Mouse (Mus musculus) cerebellum, postnatal 14 days (tissue): ENCODE measurements at regions not wholly inside any gene's neighbourhood (a gene's known extent, or its start where the extent isn't known, plus 50 kb on each side); places are given as distances from the start of the nearest gene placed in this dataset.

ENCODE experiments used
- DNase-seq, 2 experiments: peaks; one replicate each; pipeline ENCODE4 v3.0.0; 2021; ENCODE audit warnings: mixed read lengths in 2 of 2

- no peak for DNase-seq
These were observed 52.7 kb upstream of the Trpc4 start for GRCm38 (mm10) chr3:54103098-54103497.

GRCm38 (mm10) chr3:54083634-54084033 is 72.2 kb upstream of the Trpc4 start:
- DNase-seq = no peak

GRCm38 (mm10) chr3:54076461-54076860 is 79.4 kb upstream of the Trpc4 start:
- no peak for DNase-seq

- no peak for DNase-seq
These were observed 95.2 kb upstream of the Trpc4 start for GRCm38 (mm10) chr3:54060653-54061052.

- peak; percentile 39 to 40 for DNase-seq
These were observed 101.5 kb upstream of the Trpc4 start for GRCm38 (mm10) chr3:54054376-54054775.

GRCm38 (mm10) chr3:54049370-54049769 is 106.5 kb upstream of the Trpc4 start:
- no peak for DNase-seq

DNA sequence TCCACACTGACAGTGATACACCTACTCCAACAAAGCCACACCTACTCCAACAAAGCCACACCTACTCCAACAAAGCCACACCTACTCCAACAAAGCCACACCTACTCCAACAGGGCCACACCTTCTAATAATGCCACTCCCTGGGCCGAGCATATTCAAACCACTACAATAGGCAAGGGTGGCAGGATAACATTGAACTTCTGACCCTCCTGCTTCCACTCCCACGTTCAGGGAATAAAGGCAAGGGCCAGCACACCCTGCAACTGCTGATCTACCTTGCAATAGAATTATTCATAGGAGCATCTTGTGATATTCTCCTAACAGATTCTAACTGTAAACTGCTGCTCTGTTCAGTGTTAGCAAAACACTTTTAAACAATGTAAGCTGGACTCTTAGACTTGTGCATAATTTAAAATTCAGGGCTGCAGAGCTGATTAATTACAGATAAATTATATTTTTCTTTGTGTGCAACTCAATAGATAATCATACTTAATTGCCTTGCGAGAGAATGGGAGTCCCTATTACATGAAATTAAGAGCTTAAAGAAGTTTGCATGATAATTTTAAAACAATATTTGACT is 107.7 kb upstream of the Trpc4 start:
- DNase-seq = no peak

DNA sequence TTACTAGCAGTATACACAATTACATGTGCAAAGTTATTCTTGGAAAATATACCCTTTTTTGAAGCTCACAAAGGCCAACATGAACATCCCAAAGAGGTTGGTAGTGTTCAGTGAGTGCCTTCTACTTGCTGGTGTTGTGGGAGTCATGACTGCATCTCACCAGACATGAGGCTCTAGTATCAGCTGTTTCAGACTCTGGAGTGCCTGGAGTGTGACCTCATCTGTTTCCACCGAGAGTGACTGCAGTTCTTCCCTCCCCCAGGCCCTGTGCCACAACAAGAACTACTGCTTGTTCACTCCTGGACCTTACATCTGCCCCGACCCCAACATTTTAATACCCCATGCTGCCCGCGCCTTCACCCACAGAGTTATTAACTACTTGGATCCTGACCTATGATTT is 128.5 kb upstream of the Trpc4 start:
- DNase-seq = no peak

DNA sequence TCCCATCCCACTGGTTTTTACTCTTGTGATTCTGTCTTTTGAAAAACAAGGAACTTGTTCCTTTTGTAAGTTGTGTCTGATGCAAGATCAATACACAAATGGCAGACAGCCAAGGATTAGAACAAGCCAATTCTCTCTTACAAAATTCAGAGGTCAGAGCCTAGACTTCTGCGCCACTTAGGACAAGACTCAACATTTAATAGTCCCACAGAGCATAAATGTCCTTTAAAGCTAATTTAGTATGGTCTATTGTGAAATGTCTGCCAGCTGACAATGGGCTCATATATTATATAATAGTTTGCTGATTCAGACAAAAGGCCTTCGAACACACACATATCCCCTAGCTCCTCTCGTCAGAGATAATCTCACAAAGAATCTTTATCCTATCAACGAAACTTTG is 135.6 kb upstream of the Trpc4 start:
- no peak for DNase-seq

- no peak for DNase-seq
These were observed 137.7 kb upstream of the Trpc4 start for GRCm38 (mm10) chr3:54017943-54018649.

GRCm38 (mm10) chr3:54016877-54017276 is 139.0 kb upstream of the Trpc4 start:
- no peak for DNase-seq

DNA sequence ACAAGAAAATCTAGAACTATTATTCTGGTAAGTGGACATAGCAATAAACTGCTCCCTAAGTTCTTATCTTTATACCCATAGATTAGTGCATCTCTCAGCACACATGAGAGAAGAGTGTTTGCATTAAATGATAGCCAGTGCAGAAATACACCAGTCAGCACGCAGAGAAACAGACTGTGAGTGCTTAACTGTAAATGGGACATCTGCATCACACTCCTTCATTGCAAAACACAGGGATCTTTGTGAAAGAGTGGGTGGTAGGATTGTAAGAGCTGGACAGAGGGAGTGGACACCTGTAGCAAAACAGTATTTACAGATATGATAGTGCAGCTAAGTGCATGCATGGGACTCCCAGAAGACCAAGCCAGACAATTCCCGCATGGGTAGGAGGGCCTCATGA is 144.8 kb upstream of the Trpc4 start:
- DNase-seq = no peak

DNA sequence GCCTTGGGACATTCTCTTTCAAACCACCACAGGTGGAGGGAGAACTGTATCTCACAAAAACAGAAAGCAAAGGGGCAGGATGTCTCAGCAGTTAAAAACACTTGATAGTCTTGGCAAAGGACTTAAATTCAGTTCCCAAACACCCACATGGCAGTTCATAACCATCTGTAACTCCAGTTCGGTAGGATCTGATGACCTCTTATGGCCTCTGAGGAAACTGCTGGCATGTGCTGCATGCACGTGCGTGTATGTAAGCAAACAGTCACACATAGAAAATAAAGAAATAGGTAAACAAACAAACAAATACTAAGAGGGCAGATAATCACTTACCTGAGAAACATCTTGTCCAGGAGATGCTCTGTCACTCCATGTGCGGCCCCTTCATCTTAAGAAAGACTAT is 129.4 kb upstream of the Ufm1 start:
- DNase-seq = no peak

DNA sequence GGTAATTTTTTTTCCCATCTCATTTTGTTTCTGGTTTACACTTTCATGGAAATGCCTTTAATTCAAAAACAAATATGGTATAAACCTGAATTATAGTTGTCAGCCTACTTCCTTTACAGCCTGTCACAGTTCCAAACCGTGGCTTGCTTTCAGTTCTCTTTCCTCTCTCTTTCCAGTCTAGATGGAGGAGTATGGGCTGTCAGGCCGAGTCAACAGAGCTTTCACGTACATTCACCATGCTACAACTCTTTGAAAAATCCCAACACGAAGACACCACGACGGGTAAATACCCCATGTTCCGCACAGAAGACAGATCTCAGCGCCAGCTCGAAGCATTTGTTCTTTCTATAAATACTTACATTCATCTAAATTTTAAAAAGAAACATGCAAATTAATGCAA is 125.2 kb upstream of the Ufm1 start:
- DNase-seq = peak; percentile 28 to 30

- DNase-seq = peak; percentile 85 to 87
These were observed 124.6 kb upstream of the Ufm1 start for GRCm38 (mm10) chr3:53988256-53988655.

- DNase-seq = no peak
These were observed 123.7 kb upstream of the Ufm1 start for GRCm38 (mm10) chr3:53987316-53987715.

DNA sequence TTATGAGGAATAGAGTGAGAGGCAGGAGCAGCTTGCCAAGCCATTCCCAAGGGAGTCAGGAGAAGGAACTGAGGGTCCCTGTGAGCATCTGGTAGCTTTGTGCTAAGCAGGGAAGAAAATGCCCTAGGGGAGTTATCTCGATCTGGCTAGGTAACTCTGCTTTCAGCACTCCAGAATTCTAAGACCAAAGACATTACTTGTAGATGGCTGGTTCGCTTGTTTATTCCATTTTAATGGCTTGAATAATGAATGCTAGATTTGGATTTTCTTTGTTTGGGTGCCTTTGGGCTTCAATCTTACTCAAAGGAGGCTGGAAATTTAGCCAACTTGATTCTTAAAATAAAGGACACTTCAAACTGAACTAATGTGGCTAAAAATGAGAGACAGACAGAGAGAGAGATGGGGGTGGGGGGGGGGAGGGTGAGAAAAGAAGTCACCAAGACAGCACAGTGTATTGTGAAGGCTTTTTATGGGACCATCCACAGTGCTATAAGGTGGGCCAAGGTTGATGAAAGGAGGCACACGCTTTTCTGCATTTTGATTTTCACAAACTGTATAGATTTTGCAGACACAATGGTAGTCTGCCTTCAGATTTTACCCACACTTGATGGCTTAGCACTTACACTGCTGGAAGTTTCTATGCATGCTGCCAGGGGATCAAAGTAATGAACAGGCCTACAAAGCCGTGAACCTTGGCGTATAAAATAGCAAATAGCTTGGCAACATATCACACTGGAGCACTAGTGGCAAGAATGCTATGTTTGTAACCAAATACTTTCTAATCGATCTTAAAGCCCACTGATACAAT is 121.3 kb upstream of the Ufm1 start:
- no peak for DNase-seq

DNA sequence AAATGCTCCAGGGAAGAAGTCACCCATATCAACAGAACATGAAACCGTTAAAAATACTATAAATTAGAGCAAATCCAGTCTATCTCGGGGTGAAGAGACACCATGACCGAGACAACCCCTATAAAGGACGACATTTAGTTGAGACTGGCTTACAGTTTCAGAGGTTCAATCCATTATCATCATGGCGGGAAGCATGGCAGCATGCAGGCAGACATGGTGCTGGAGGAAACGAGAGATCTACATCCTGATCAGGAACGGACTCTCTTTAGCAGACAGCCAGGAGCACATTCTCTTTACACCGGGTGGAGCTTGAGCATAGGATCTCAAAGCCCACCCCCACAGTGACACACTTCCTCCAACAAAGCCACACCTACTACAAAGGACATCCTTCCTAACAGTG is 118.7 kb upstream of the Ufm1 start:
- DNase-seq = no peak

DNA sequence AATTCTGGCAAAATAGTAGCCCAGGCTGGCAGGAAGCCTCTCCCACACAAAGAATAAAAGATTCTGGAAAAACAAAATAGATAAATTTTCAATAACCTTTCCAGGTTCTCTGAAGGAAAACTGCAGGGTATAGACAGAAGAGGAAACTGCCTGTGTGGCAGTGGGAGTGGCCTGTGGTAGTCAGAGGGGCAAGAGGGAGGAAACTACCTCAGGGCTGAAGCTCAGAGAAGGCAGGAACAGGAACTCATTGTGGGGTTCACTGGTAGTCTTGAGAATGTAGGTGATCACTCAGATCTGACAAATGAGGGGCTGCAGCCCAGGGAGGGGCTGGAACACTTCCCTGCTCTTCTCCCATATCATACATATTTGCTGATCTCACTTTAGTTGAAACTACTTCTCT is 118.0 kb upstream of the Ufm1 start:
- DNase-seq = no peak

GRCm38 (mm10) chr3:53977379-53978080 is 113.9 kb upstream of the Ufm1 start:
- DNase-seq = no peak

GRCm38 (mm10) chr3:53974905-53975551 is 111.4 kb upstream of the Ufm1 start:
- peak; percentile 21 to 31 for DNase-seq

DNA sequence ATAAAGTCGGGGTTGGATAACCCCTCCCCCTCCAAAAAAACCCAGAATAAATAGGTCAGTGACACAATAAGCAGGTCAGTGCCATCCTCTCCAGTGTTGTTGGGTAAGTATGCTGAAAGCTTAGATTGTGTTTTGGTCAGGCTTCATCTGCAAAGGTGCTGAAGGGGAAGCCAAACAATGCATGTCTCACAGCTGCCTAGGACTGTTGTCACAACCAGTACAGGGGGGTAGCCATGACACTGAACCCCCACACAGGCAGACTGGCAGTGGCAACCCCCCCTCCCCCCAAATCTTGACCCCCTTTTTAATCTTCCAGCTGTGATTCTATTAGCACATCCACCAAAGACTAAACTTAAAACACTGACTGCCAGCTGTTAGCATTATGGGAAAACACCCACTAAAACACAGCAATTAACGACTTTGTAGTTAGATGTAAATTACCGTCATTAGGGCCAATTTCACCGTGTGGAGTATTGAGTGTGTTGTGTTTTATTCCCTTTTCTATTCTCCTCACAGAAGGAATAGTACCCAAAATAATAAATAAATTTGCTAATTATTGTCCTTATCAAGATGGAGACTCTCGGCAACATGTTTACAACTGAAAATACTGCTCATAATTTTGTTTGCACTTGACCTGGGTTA is 105.5 kb upstream of the Ufm1 start:
- DNase-seq = no peak
